Mouse (Mus musculus): ENCODE measurements around the gene Camk2n2. TPM values are rescaled to one million over a fixed set of nuclear protein-coding genes. Genes with fewer than 3 reads are reported as not detected.

Gene Camk2n2
- polyA plus RNA-seq, 1 experiment from 2014 or later: 1.2 TPM

MicroRNAs encoded within 50 kb of the gene (microRNA counts, 519-probe panel; counts per million panel counts)
- 4,741 counts per million, percentile 41 among the panel's probes with 10 or more counts for microRNA mmu-miR-1224

Small RNA genes within 50 kb of the gene (microRNA-seq; reads per million reads assigned to microRNA genes)
- gene Mir1224: 0.93 reads per million

Other genes starting within 250 kb of the Camk2n2 start
- 85.1 and 92.7 TPM in 2 replicates for gene Abcc5, start 194.9 kb downstream of the Camk2n2 start, polyA plus RNA-seq (2016; fragmentation: Nextera tagmentation; extraction: Ambion mirVana)
- 140 and 144 TPM in 2 replicates for gene Eif2b5, start 122.5 kb downstream of the Camk2n2 start, polyA plus RNA-seq (2016; fragmentation: Nextera tagmentation; extraction: Ambion mirVana)
- gene Dvl3, start 104.3 kb downstream of the Camk2n2 start, polyA plus RNA-seq (2016; fragmentation: Nextera tagmentation; extraction: Ambion mirVana): 27.8 and 35.3 TPM in 2 replicates
- gene Ap2m1, start 85.8 kb downstream of the Camk2n2 start, polyA plus RNA-seq (2016; fragmentation: Nextera tagmentation; extraction: Ambion mirVana): 616 and 634 TPM in 2 replicates
- 68.9 and 69.8 TPM in 2 replicates for gene Abcf3, start 72.7 kb downstream of the Camk2n2 start, polyA plus RNA-seq (2016; fragmentation: Nextera tagmentation; extraction: Ambion mirVana)
- gene Vwa5b2, start 31.8 kb downstream of the Camk2n2 start, polyA plus RNA-seq (2016; fragmentation: Nextera tagmentation; extraction: Ambion mirVana): 0.93 and 1.2 TPM in 2 replicates
- 32.7 and 36.6 TPM in 2 replicates for gene Eef1akmt4, start 9.7 kb downstream of the Camk2n2 start, polyA plus RNA-seq (2016; fragmentation: Nextera tagmentation; extraction: Ambion mirVana)
- not detected in 2 replicates for gene Gm49333, start 9.7 kb downstream of the Camk2n2 start, polyA plus RNA-seq (2016; fragmentation: Nextera tagmentation; extraction: Ambion mirVana)
- 35.5 and 42.5 TPM in 2 replicates for gene Alg3, start 9.6 kb downstream of the Camk2n2 start, polyA plus RNA-seq (2016; fragmentation: Nextera tagmentation; extraction: Ambion mirVana)
- gene Ece2, start 8.5 kb upstream of the Camk2n2 start, polyA plus RNA-seq (2016; fragmentation: Nextera tagmentation; extraction: Ambion mirVana): 5.9 TPM in 2 replicates
- gene Psmd2, start 30.4 kb upstream of the Camk2n2 start, polyA plus RNA-seq (2016; fragmentation: Nextera tagmentation; extraction: Ambion mirVana): 414 and 424 TPM in 2 replicates
- 204 and 218 TPM in 2 replicates for gene Eif4g1, start 47.0 kb upstream of the Camk2n2 start, polyA plus RNA-seq (2016; fragmentation: Nextera tagmentation; extraction: Ambion mirVana)
- gene Fam131a, start 72.0 kb upstream of the Camk2n2 start, polyA plus RNA-seq (2016; fragmentation: Nextera tagmentation; extraction: Ambion mirVana): 5.3 and 7.4 TPM in 2 replicates
- gene Polr2h, start 96.4 kb upstream of the Camk2n2 start, polyA plus RNA-seq (2016; fragmentation: Nextera tagmentation; extraction: Ambion mirVana): 114 and 118 TPM in 2 replicates
- 31.1 and 31.9 TPM in 2 replicates for gene Clcn2, start 96.5 kb upstream of the Camk2n2 start, polyA plus RNA-seq (2016; fragmentation: Nextera tagmentation; extraction: Ambion mirVana)
- gene Chrd, start 111.8 kb upstream of the Camk2n2 start, polyA plus RNA-seq (2016; fragmentation: Nextera tagmentation; extraction: Ambion mirVana): 5.0 and 5.1 TPM in 2 replicates
- gene Thpo, start 113.2 kb upstream of the Camk2n2 start, polyA plus RNA-seq (2016; fragmentation: Nextera tagmentation; extraction: Ambion mirVana): 0.48 and 0.56 TPM in 2 replicates

Measured in limb, embryonic 12.5 days (tissue).